Mouse (Mus musculus): ENCODE results near the gene Rela.
A peak's percentile ranks its signal among the peaks of the same experiment; 100 is the strongest.

Rela gene

DNA sequence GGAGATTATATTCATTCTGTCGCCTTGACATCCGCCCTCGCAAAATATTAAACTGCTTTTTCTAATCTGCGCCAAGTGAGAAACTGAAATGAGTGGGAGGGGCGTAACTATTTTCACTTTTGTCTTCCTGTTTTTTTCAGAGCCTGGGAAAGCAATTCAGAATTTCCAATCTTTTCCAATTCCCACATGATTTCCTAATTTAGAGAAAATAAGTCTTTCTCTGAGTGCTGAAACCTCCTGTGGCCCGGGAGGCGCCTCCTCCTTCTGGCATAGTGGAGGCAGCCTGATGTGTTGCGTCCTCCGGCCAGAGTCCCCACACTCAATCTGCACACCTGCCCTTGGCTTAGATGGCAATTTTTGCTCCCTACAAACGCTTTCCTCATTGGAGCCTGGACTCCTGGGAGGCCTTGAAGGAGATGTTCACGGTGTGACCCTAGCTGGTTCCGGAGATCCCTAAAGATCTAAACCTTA lies 677 bp upstream of the Rela start:
- DNase-seq (ENCODE audit: low spot score), result no peak

DNA sequence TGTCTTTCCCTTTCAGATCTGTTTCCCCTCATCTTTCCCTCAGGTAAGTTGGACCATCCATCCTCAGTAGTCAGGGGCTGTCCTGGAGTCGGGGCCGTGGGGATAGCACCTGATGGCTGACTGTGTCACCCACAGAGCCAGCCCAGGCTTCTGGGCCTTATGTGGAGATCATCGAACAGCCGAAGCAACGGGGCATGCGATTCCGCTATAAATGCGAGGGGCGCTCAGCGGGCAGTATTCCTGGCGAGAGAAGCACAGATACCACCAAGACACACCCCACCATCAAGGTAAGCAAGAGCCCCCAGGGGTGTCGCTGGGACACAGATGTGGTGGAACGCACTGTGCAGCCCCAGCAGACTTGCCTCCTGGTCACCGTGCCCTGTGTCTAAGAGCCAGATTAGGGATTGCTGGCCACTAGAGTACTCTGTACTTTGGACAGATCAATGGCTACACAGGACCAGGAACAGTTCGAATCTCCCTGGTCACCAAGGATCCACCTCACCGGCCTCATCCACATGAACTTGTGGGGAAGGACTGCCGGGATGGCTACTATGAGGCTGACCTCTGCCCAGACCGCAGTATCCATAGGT lies 1.2 kb downstream of the Rela start:
- no peak for DNase-seq (ENCODE audit: low spot score)

DNA sequence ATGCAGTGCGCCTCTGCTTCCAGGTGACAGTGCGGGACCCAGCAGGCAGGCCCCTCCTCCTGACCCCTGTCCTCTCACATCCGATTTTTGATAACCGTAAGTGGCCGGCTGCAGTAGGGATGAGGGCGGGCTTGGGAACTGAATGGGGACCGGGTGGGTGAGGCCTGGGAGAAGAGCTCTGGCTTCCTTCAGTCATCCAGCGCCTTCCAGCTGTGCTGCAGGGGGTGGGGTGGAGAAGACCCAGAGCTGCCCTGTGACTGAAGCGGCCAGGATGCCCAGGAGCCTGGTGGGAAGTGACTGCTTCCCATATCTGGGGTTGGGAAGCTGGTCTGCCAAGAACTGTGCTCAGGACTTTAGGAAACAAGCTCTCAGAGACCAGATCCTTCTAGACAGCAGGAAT lies 3.1 kb downstream of the Rela start:
- no peak for DNase-seq (ENCODE audit: low spot score)

DNA sequence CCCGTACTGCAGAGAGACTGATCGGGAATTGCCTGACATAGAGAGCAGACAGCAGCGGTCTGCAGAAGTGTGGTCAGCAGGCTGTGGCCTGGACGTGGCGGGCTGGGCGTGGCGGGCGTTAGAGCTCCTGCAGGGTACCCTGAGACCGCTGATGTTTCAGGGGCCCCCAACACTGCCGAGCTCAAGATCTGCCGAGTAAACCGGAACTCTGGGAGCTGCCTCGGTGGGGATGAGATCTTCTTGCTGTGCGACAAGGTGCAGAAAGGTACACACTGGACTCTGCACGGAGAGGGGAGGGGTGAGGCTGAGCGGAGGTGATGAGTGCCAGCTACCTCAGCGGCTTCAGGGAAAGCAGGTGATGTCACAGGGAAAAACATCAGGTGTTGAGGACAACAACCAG lies 3.7 kb downstream of the Rela start:
- no peak for DNase-seq (ENCODE audit: low spot score)

DNA sequence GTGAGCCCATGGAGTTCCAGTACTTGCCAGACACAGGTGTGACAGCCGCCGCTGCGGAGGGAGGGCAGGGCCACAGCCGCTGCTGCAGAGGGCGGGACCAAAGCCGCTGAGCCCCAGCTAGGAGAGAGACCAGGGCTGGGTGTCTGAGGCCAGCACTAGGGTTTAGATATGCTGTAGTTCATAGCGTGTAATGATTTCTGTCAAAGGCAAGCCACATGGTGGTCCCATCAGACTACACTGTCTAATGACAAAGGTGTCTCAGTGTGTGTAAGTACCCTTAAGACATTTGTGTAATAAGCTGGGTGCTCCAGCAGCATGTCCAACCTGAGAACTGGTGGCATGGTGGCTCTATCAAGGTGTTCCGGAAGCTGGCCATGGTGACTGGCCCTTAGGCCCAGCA lies 4.4 kb downstream of the Rela start:
- no peak for DNase-seq (ENCODE audit: low spot score)

DNA sequence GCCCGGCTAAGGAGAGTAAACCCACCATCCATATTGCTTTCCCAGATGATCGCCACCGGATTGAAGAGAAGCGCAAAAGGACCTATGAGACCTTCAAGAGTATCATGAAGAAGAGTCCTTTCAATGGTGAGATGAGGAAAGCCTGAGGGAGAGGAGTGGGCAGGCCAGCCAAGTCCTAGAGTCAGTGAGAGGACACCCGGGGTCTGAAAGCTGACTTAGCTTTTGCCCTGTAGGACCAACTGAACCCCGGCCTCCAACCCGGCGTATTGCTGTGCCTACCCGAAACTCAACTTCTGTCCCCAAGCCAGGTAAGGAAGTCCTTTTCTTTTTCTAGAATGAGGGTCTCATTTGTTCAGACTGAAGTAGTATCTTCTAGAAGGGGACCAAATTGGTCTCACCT lies 8.0 kb downstream of the Rela start:
- no peak for DNase-seq (ENCODE audit: low spot score)

DNA sequence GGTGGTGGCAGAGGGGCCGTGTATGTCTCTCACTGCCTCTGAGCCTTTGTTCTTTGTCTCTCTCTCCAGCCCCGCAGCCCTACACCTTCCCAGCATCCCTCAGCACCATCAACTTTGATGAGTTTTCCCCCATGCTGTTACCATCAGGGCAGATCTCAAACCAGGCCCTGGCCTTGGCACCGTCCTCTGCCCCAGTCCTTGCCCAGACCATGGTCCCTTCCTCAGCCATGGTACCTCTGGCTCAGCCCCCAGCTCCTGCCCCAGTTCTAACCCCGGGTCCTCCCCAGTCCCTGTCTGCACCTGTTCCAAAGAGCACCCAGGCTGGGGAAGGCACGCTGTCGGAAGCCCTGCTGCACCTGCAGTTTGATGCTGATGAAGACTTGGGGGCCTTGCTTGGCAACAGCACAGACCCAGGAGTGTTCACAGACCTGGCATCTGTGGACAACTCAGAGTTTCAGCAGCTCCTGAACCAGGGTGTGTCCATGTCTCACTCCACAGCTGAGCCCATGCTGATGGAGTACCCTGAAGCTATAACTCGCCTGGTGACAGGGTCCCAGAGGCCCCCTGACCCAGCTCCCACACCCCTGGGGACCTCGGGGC lies 9.5 kb downstream of the Rela start:
- DNase-seq (ENCODE audit: low spot score), result no peak

DNA sequence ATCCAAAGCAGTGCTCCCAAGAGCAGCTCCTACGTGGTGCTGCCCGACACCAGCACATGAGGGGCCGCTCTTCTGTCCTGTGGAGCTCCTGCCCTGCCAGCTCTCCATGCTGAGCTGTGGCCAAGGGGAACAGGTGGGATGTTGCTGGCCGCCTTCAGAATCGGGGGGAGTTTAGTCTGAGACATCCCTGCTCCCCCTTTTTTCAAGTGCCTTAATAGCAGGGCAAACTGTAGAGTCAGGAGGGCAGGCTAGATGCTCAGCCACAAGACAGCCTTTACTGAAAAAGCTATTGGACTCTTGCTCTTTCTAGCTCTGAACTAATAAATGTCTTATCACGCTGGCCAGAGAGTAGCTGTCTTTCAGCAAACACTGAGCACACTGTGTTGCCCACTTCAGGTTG lies 10.5 kb downstream of the Rela start:
- DNase-seq (ENCODE audit: low spot score), result no peak

DNA sequence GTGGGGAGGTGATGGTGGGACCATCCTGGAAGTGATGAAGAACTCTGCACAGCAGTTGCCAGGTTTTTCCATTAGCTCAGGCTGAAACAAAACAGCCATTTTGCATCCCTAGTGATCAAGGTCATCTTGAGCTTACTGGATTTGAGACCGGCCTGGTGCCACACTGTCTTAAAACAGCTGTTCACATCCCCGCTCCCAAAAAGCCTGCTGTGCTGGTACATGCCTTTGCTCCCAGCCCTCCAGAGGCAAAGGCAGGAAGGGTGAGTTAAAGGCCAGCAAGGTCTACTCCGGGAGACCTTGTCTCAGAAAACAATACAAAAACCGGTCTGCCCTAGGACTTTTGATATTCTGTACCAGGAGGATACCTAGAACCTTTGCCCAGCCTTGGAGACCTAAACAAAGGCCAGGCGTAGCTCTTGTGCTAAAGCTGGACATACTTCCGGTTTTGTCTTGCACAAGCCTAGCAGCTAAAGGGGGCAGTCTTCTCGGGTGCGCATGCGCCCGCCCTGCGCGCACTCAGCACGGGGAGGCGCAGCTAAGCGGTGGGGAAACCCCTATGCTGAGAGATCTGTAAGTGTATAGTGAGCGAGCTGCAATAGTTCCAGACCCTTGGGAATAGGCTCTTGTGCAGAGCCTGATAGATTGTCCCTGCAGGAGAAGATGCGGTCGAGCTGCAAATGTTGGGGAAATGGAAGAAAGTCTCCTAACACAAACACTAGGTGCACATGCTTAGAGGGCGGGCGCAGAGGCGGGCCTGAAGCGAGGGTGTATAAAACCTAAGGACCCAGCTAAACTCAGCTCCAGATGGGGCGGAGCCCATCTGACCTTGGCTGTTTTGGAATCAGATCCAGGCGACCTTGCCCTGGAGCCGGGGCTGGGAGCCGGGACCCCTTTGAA lies 11.4 kb downstream of the Rela start:
- DNase-seq (ENCODE audit: low spot score), result peak; percentile 85

DNA sequence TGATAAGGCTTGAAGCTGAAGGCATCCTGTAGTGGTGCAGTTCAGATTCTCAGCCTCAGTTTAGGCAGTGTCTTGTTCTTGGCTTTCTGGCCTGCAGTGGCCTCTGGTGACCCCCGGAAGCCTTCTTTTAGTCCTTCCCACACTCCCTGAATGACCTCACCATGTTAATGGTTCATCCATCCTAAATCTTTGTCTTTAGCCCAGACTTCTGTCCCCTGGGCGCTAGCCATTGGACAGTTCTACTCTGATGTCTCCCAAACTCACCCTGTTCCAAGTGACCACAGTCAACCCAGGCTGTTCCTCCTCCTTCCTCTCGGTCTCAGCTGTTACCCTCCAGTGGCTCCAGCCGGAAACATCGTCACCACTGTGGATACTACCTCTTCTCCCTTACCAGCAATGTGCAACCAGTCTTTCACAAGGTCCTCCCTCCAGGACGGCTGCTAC lies 12.0 kb downstream of the Rela start:
- no peak for DNase-seq (ENCODE audit: low spot score)

DNA sequence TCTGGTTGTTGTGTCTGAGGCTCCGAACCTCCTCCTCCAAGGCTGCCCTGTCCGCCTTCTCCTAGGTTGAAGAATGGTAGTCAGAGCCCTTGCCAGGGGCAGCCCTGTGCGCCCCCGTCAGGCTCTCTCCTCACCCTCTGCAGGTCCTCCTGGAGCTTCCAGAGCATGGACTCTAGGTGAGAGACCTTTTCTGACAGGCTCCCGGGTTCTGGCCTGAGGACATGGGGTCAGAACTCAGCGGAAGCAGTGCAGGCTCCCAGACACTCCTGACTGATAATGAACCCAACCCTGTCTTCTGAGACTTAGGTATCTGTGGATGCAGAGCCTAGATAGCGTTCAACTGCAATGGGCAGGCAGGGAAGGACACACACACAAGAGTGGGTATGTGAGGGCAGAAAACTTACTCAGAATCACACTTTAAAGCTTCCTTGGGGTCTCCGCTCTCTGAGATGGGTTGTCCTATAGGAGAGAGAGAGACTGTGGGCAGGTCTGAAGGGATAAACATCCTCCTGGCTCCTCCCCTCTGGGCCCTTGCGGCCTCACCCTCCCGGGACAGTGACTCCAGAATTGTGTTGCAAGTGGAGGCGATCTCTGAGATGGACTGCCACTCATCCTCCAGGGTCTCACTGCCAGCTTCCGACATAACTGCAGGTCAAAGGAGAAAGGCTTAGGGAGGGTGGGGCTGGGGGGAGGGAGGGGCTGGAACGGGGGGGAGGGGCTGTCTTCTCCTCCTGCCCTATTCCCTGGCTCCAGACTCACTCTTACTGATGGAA lies 14.4 kb downstream of the Rela start:
- DNase-seq (ENCODE audit: low spot score), result no peak

DNA sequence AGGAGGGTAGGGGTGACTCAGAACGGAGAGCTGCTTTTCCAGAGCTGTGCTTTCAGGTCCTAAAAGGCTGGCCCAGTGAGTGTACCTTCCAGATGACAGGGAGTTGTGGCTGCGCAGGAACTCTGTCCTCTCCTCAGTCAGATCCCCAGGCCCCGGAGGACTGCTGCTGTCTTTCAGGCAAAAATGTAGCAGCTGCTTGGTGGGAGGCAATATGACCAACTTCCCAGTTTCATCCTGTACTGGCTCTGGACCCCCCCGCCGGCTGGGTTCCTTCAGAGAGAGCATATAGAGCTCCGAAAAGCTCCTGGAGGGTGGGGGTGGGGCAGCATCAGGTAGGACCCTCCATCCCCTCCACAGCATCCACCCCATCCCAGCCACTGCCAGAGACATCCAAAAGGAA lies 15.3 kb downstream of the Rela start:
- DNase-seq (ENCODE audit: low spot score), result no peak

DNA sequence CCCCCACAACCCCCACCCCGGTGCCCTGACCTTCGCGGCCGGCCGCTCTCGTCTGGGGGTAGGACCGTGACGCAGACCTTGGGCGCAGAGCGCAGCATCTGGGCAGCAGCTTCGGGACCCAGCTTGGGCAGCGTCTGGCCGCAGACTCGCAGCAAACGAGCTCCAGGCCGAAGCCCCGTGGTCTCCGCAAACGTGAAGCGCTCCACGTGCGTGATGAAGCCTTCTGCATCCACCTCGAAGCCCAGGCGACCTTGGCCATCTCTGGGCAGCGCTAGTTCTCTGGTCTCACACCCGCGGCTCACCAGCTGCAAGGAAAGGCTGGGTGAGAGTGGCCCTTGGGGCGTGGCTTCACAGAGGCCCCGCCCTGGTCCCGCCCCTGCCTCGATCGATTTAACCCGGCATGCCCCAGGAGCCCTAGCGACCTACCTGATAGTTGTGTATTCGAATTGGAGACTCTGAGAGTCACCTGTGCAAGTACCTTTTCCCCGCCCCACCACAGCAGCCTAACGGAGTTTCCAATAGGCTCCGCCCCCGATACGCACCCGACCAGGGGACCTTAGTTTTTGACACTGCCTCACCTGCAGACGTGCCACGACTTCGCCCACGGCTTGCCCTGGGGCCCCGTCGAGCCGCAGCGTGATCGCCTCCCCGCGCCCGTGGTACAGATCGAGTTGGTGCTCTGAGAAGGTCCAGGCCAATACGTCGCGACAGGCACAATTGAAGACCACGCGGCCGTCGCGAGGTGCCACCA lies 16.9 kb downstream of the Rela start:
- no peak for DNase-seq (ENCODE audit: low spot score)

DNA sequence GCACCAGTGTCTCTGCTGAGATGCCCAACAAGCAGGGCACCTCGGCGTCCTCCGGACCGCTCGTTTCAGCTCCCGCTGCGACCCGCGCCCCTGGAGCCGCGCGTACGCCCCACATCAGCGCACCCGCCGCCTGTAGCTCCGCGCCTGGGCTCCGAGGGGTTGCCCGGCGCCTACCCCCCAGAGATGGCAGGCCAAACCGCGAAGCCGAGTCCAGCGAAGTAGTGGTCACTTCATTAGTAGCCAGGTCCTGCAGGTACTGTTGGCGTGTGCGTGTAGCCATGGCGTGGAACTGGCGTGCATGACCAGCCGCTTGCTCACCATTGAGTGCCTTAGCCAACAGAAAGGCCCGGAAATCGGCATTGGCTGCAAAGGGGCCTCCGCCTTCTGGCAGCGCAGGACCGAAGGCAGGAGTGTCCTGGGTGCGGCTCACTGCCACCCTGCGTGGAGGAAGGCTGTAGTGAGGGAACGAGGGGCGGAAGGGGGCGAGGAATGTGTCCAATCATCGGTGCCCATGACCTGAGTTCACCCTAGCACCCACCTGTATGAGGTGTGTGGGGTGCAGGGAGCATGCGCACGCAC lies 17.5 kb downstream of the Rela start:
- no peak for DNase-seq (ENCODE audit: low spot score)

DNA sequence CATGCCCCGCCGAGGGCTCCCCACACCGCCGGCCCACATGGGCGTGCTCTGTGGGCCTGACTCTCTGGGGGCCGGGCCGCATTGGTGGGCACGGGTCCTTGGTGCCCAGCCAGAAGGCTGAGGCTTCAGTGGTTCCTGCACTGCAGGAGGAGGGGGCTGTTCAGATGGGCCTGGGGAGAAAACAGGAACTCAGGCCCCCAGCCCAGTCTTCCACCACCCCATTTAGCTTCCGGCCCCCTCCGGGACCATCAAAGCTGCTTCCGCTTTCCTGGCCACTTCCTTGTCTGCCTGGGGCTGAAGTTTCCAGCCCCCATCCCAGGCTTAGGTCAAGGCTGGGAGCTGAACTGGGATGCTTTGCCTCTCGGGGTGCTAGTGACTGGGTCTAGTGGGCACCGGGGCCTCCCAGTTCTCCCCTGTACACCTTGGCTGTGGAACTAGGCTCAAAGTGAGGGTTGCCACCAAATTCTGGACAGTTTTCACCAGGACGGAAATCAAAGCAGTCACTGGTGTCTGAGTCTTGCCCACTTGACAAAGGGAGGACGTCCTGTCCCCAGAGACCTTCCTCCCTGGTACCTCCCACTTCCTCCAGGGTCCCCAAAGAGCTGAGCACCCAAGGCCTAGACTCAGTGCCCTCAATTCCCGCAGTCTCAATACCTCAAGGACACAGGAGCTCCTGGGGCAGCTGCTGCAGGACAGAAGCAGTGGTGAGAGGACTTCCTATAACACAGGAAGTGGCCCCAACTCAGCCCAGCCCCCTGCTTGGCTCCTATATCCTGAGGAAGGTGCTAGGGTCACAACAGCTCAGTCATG lies 23.9 kb downstream of the Rela start:
- peak; percentile 54 for DNase-seq (ENCODE audit: low spot score)

DNA sequence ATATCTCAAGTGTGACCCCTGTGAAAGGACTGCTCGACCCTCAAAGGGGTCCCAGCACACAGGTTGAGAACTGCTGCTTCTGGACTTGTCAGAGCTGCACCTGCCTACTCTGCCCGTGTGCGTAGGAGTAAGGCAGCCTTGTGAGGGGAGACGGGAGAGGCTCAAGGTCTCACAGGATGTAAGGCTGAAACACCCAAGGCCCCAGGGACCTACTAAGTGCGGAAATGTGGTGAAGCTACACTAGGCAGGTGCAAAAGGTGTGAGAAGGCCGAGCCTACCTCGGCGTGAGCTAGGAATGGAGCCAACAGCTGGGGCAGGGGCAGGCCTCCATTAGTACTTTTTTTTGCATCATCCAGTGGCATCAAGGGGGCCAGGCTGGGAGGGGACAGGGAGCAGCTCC lies 25.0 kb downstream of the Rela start:
- no peak for DNase-seq (ENCODE audit: low spot score)

DNA sequence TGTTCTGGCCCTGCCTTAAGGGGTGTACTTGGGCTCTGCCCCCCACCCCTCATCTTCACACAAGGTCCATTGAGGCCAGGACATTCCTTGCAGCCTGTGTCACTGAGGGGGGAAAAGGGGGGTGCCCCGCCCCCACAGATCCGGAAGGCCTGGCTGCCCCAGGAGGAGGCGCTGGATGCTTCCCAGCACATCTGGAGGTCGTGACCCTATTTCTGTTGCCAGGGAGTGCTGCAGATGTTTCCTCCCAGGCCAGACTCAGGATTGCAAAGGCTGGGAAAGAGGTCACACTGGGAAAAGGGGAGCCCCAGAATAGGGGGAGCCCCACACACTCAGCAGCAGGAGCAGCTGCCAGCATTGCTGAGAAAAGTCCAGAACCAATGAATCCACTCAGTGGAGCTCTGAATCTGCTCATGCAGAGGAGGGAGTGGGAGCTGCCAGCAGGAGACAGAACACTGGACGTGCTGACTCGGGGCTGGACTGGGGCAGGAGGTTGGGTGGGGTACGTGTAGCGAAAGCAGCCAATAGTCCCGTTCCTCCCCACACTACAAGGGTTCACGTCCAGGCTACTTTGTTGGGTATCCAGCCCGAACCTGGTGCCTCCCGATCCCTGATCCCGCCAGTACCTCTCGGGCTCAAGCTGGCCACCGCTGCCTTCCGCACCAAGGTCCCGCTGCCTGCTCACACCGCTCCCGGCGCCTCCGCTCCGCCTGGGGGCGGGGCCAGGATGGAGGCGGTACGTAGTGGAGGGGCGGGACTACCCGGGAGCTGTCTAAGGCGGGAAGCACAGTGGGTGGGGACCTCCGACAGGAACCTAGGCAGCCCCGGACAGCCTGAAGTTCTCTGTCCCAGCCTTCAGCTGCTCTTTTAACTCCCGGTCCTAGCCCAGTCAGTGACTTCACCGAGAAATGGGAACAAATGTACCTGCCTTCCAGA lies 26.0 kb downstream of the Rela start, which contains the start of gene Sipa1:
Gene Sipa1 (minus strand): TSS at position 727 of the 933 bp plus-strand sequence.
- DNase-seq (ENCODE audit: low spot score), result peak; percentile 82

DNA sequence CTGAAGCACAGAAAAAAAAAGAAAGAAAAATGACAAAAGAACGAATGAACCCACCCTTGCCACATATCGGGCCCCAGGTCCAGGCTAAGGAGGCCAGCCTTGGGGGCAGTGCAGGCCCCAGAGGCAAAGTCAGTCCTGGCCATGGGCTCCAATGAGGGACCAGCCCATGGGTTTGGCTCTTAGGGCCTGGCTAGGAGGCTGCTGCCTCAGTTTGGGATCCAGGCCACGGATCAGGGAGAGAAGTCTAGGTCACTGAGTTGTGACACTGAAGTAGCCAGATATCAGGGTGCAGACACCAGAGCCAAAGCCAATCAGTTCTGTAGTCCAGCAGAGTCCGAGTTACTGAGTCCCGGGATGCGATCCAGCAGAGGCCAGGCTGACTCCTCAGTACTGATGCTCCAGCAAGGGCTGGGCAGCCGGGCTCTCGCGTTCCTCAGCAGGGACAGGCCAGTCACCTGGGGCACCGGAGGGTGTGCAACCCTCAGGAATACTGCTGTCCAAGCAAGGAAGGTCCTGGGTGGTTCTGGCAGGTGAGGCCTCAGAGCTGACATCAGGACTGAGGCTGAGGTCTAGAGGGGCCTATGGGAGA lies 27.5 kb downstream of the Rela start:
- DNase-seq (ENCODE audit: low spot score), result no peak

DNA sequence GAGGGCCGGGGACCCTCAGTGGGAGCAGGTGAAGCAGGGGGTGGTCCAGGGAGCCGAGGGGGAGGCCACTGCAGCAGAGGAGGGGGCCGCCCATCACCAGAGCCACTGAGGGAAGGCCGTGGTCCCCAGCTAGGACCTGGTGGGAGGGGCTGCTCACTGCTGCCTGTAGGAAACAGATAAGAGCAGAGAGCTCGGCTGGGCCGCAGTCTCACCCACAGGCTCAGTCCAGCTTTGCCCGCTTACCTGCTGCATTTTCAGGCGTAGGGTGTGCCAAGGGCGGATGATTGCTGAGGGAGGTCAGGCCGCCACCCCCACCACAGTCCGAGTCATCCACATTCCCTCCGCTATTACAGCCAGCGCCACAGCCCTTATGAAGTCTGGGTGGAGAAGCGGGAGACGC lies 28.2 kb downstream of the Rela start:
- no peak for DNase-seq (ENCODE audit: low spot score)

Measured in layer of hippocampus, adult 11-12 months (tissue).